Mouse (Mus musculus) liver, adult 2 months (tissue): ENCODE data around the gene Asnsd1. TPM values are rescaled to one million over a fixed set of nuclear protein-coding genes. Genes with fewer than 3 reads are reported as not detected.

Source experiments
- DNase-seq: peaks from one replicate; pipeline ENCODE4 v3.0.0-alpha.2; 2011; ENCODE audit warnings: low read depth, low spot score; ENCODE audit errors: extremely low read depth
- H3K27ac ChIP-seq: fragments of 200-500 bp; replicated peaks from 2 replicates; pipeline ENCODE4 v1.5.1; 2012; ENCODE audit warnings: low read depth, mild to moderate bottlenecking, control low read depth, inconsistent platforms, low read length; ENCODE audit not compliant: insufficient read depth
- H3K27me3 ChIP-seq: fragments of 200-500 bp; 2 replicates; pipeline ENCODE4 v1.6.1; 2012; ENCODE audit warnings: mild to moderate bottlenecking, moderate library complexity, low read length, inconsistent platforms; ENCODE audit not compliant: control insufficient read depth, insufficient read depth
- H3K36me3 ChIP-seq: fragments of 200-500 bp; 2 replicates; pipeline ENCODE4 v1.6.1; 2012; ENCODE audit warnings: low read length, inconsistent platforms; ENCODE audit not compliant: control insufficient read depth, insufficient read depth
- H3K4me1 ChIP-seq: fragments of 200-500 bp; 2 replicates; pipeline ENCODE4 v1.6.1; 2011; ENCODE audit warnings: low read length; ENCODE audit not compliant: control insufficient read depth, insufficient read depth
- H3K4me3 ChIP-seq: fragments of 200-500 bp; 2 replicates; pipeline ENCODE4 v1.5.1; 2011; ENCODE audit warnings: low read depth, mild to moderate bottlenecking, control low read depth, low read length, moderate library complexity; ENCODE audit not compliant: insufficient read depth
- H3K79me2 ChIP-seq: fragments of 200-500 bp; 2 replicates; pipeline ENCODE4 v1.6.1; 2012; ENCODE audit warnings: inconsistent platforms, mild to moderate bottlenecking, low read length, moderate library complexity; ENCODE audit not compliant: control insufficient read depth, insufficient read depth
- H3K9ac ChIP-seq: fragments of 200-500 bp; 2 replicates; pipeline ENCODE4 v1.6.1; 2012; ENCODE audit warnings: low read depth, mild to moderate bottlenecking, control low read depth, inconsistent platforms, low read length
- CTCF ChIP-seq: fragments of 200-500 bp; IDR thresholded peaks from 2 replicates; pipeline ENCODE4 v1.5.1; 2011; ENCODE audit warnings: low read depth, low read length, control low read depth
- POLR2A ChIP-seq: fragments of 200-500 bp; IDR thresholded peaks from 2 replicates; pipeline ENCODE4 v1.6.1; 2011; ENCODE audit warnings: low read length, control low read depth; ENCODE audit not compliant: insufficient read depth; ENCODE audit errors: extremely low read depth
- WGBS: fragments of 180-500 bp; shearing (Covaris S2); methylation state at CpG from one replicate; pipeline ENCODE4 v1.1.7; 2018; 5-methylcytosine and 5-hydroxymethylcytosine counted together
- polyA plus RNA-seq: library from polyadenylated mRNA; depleted of rRNA; stranded (reverse); fragments of >200 nt; gene quantifications from 2 replicates; pipeline ENCODE4 v1.2.3, GENCODE M21; 2012
- total RNA-seq: library from RNA; depleted of rRNA; stranded (reverse); fragments of >200 nt; gene quantifications from 2 replicates; pipeline ENCODE4 v1.2.3, GENCODE M21; 2014

Gene Asnsd1
- total and polyA plus RNA-seq, 2 experiments = 4.5 to 34.2 TPM

GRCm38 (mm10) chr1:53324277-53324676, 28.3 kb downstream of the Asnsd1 start:
- TF ChIP-seq POLR2A (no peak), CTCF (no peak)
- Histone ChIP-seq H3K9ac (no peak overlapping the region), H3K4me1 (no peaks in the 10 kb centered on the region), H3K27me3 (no peaks in the 10 kb centered on the region), H3K4me3 (no peak overlapping the region), H3K36me3 (peaks cover 17% of the 10 kb centered on the region), H3K79me2 (no peaks in the 10 kb centered on the region), H3K27ac (no peak overlapping the region)
- WGBS = 96% methylated on average over 1 of the region's 1 CpGs
- DNase-seq = no peak

- Histone ChIP-seq H3K27me3 (no peaks in the 10 kb centered on the region), H3K36me3 (peaks cover 19% of the 10 kb centered on the region), H3K4me3 (no peak overlapping the region), H3K4me1 (no peaks in the 10 kb centered on the region), H3K27ac (no peak overlapping the region), H3K9ac (no peak overlapping the region), H3K79me2 (no peaks in the 10 kb centered on the region)
- TF ChIP-seq CTCF = no peak
- no peak for TF ChIP-seq POLR2A
- WGBS = 92% methylated on average over 5 of the region's 5 CpGs
- no peak for DNase-seq
Observed at GRCm38 (mm10) chr1:53323254-53323653, 29.3 kb downstream of the Asnsd1 start.

GRCm38 (mm10) chr1:53321662-53322344, 30.7 kb downstream of the Asnsd1 start:
- H3K27ac ChIP-seq = no peak overlapping the region
- WGBS = 97% methylated on average over 4 of the region's 4 CpGs
- H3K36me3 ChIP-seq = peaks cover 30% of the 10 kb centered on the region
- H3K27me3 ChIP-seq = no peaks in the 10 kb centered on the region
- no peak for DNase-seq
- TF ChIP-seq POLR2A (no peak), CTCF (no peak)
- no peak overlapping the region for H3K9ac ChIP-seq
- no peaks in the 10 kb centered on the region for H3K4me1 ChIP-seq
- no peaks in the 10 kb centered on the region for H3K79me2 ChIP-seq
- H3K4me3 ChIP-seq = no peak overlapping the region

- Histone ChIP-seq H3K4me1 (no peaks in the 10 kb centered on the region), H3K36me3 (peaks cover 14% of the 10 kb centered on the region), H3K27me3 (no peaks in the 10 kb centered on the region), H3K27ac (peak within 1 kb of the TSS; percentile 99), H3K4me3 (peak within 1 kb of the TSS; percentile 79), H3K9ac (peak within 1 kb of the TSS; percentile 98), H3K79me2 (no peaks in the 10 kb centered on the region; the same call in 1 of the 2 replicates)
- 2% methylated on average over 27 of the region's 27 CpGs for WGBS
- no peak for TF ChIP-seq CTCF
- peak; percentile 47; the same call in 1 of the 2 replicates for TF ChIP-seq POLR2A
- DNase-seq = peak; percentile 72
Observed at GRCm38 (mm10) chr1:53312989-53313967, 39.3 kb downstream of the Asnsd1 start, which contains the start of gene Osgepl1. Gene Osgepl1, plus strand, starts transcription at chr1:53313624.

- Histone ChIP-seq H3K27me3 (no peaks in the 10 kb centered on the region), H3K4me3 (no peak overlapping the region), H3K79me2 (no peaks in the 10 kb centered on the region; the same call in 1 of the 2 replicates), H3K36me3 (peaks cover 3% of the 10 kb centered on the region; the same call in 1 of the 2 replicates), H3K27ac (no peak overlapping the region), H3K4me1 (peaks cover 5% of the 10 kb centered on the region; the same call in 1 of the 2 replicates), H3K9ac (no peak overlapping the region)
- TF ChIP-seq POLR2A (no peak), CTCF (no peak)
- WGBS = 22% methylated on average over 4 of the region's 4 CpGs
- peak; percentile 77 for DNase-seq
Observed at GRCm38 (mm10) chr1:53300506-53300905, 52.0 kb downstream of the Asnsd1 start.
